Mouse (Mus musculus): ENCODE measurements around the gene Igf1r.

The Igf1r gene

GRCm38 (mm10) chr7:68020556-68020955, 67.9 kb downstream of the Igf1r start:
- ChIA-PET POLR2A (no interaction called here), CTCF (no interaction called here)

- CTCF ChIA-PET = no interaction called here
Observed at GRCm38 (mm10) chr7:68021741-68022140, 69.1 kb downstream of the Igf1r start.

GRCm38 (mm10) chr7:68022188-68022587, 69.6 kb downstream of the Igf1r start:
- ChIA-PET POLR2A (no interaction called here), CTCF (no interaction called here)

More at GRCm38 (mm10) chr7:68021741-68022140, 69.1 kb downstream of the Igf1r start:
- POLR2A ChIA-PET = no interaction called here

GRCm38 (mm10) chr7:68023882-68024281, 71.3 kb downstream of the Igf1r start:
- CTCF ChIA-PET = interaction anchor here in 1 of 4 experiments (0.6 kb wide), 1 partner anchor 302 kb away, joined by 6 read pairs; no protein-coding TSS in a partner anchor
- POLR2A ChIA-PET = interaction anchor here in 2 of 4 experiments (0.7 to 1.1 kb wide), 3 partner anchors 10 to 25 kb away, joined by 3 to 4 read pairs (median 4); no protein-coding TSS in a partner anchor

GRCm38 (mm10) chr7:68024625-68025024, 72.0 kb downstream of the Igf1r start:
- CTCF ChIA-PET = interaction anchor here in 1 of 4 experiments (0.6 kb wide), 1 partner anchor 303 kb away, joined by 6 read pairs; no protein-coding TSS in a partner anchor
- POLR2A ChIA-PET = interaction anchor here in 2 of 4 experiments (1.1 to 1.3 kb wide), 2 partner anchors 10 to 15 kb away, joined by 3 to 4 read pairs; no protein-coding TSS in a partner anchor

- ChIA-PET CTCF (no interaction called here), POLR2A (interaction anchor here in 1 of 4 experiments (1.3 kb wide), 1 partner anchor 16 kb away, joined by 3 read pairs; no protein-coding TSS in a partner anchor)
Observed at GRCm38 (mm10) chr7:68025396-68025795, 72.8 kb downstream of the Igf1r start.

DNA sequence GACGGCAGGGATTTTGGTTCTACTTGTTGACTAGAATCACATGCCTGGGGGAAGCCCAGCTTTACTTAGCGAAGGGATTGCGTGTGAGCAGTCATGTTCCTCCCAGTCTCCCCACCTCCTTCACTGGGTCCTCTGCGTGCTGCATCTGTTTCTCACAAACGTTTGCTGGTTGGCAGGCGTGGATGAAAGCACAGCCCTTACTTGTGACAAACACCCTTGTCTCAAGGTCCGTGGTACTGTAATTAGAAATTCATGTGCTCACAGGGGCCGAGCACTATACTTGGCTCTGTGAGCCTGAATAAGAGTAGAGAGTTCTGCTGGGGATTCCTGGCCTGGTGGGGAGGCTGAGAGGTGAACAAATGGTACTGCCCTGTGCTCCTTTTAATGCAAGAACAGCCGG, 73.4 kb downstream of the Igf1r start:
- ChIA-PET CTCF (no interaction called here), POLR2A (no interaction called here)

DNA sequence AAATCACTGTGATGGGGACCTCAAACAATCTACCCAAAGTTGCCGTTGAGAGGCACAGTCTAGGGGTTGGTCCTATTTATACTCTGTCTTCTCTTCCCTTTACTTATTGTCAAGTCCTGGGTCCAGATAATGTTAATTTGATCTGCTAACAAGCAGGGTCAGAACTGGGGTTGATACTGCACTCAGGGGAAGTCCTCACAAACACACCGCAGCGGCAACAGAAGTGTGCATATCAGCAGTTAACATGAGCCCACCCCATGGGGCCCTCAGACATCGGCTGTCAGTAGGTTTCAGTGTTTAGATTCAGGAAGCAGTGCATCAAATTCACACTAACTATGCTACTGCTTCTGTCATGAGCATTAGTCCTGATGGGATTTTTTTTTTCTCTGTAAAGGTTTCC, 75.5 kb downstream of the Igf1r start:
- CTCF ChIA-PET = no interaction called here
- POLR2A ChIA-PET = no interaction called here

GRCm38 (mm10) chr7:68030846-68031245, 78.2 kb downstream of the Igf1r start:
- POLR2A ChIA-PET = no interaction called here
- CTCF ChIA-PET = no interaction called here

- ChIA-PET CTCF (no interaction called here), POLR2A (no interaction called here)
Observed at GRCm38 (mm10) chr7:68036527-68036926, 83.9 kb downstream of the Igf1r start.

DNA sequence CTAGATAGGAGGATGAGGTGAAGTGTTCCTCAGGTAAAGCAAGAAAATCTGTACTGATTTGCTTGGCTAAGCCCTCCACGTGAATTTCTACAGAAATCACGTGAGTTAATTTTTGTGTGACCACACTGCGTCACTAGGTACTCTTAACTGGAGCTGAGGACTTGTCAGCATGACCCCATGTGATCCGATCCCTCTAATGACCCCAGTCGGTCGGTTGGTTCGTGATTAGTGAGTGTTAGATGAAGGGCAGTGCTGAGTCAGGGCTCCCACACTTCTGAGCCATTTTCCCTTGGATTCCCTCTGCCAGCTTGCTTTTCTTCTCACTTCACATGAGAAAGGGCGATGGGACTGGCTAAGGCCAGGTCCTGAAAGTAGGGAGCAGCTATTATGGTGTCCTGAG, 86.2 kb downstream of the Igf1r start:
- POLR2A ChIA-PET = interaction anchor here in 2 of 4 experiments (0.5 to 1.2 kb wide), 4 partner anchors 14 to 954 kb away, joined by 4 read pairs; no protein-coding TSS in a partner anchor

DNA sequence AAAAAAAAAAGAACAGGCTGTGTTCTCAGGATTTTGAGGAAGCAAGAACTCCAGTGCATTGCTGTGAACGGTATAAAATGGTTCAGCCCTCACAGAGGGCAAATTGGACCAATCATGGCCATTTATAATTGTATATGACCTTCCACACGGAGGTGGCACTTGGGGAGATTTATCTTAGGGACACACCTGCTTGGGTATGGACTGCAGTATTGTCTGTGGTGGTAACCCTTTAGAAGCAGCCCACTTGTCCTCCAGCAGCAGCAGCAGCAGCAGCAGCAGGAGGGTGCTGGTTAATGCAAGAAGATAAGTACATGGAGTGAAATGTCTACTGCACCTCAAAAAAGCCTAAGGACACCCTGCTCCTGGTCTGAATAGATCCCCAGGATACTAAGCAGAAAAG, 86.9 kb downstream of the Igf1r start:
- POLR2A ChIA-PET = interaction anchor here in 2 of 4 experiments (0.6 kb wide), 2 partner anchors 220 to 382 kb away, joined by 4 read pairs; no protein-coding TSS in a partner anchor
- CTCF ChIA-PET = no interaction called here

More for the DNA sequence above, 86.2 kb downstream of the Igf1r start:
- CTCF ChIA-PET = no interaction called here

- ChIA-PET CTCF (interaction anchor here in 1 of 4 experiments (0.6 kb wide), 1 partner anchor 164 kb away, joined by 3 read pairs; no protein-coding TSS in a partner anchor), POLR2A (interaction anchor here in 2 of 4 experiments (0.5 to 2.2 kb wide), 6 partner anchors 9 to 92 kb away, joined by 3 to 7 read pairs (median 4); partner anchors contain the start of gene Igf1r (in 1 of the 2))
Observed at GRCm38 (mm10) chr7:68044621-68045020, 92.0 kb downstream of the Igf1r start.

DNA sequence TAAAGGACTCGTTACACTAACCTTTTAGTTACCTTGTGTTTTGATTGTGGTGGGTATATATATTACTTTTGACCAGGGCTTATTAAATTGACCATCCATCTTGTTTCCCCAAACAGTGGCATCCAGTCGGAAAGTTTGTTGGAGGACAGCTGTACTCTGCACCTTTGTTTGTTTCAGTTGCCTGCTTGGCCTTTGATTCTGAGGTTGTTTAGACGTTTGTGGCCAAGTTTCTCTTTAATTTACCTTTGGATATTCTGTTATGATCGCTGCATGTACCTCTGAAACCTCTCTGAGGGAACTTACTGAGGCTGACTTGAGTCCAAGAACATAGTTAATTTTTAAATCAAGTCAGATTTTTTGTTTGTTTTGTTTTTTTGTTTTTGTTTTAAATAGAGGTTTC, 94.5 kb downstream of the Igf1r start:
- CTCF ChIA-PET = interaction anchor here in 1 of 4 experiments (1.1 kb wide), 1 partner anchor 37 kb away, joined by 3 read pairs; no protein-coding TSS in a partner anchor
- POLR2A ChIA-PET = no interaction called here

DNA sequence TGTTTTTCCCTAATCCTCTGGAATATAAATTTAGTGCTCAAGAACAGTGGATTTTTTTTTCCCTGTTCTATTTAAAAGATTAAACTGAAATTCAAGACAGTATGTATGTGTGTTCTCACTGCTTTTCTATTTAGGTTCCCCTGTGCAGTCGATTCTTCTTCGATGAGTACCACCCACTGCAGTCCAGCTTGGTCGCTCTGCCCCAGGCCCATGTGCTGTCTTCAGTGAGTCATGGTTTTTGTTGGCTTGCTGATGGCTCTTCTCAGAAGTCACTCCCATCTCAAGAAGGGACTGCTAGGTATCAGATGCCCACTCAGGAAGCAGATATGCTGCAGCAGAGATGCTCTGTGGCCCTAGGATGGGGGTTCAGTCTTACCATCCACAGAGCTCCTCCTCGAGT, 95.9 kb downstream of the Igf1r start:
- ChIA-PET POLR2A (no interaction called here), CTCF (no interaction called here)

- ChIA-PET POLR2A (no interaction called here), CTCF (no interaction called here)
Observed at GRCm38 (mm10) chr7:68049048-68049447, 96.4 kb downstream of the Igf1r start.

- CTCF ChIA-PET = interaction anchor here in 1 of 4 experiments (1.5 kb wide), 1 partner anchor 250 kb away, joined by 3 read pairs; no protein-coding TSS in a partner anchor
Observed at GRCm38 (mm10) chr7:68053002-68053624, 100.5 kb downstream of the Igf1r start.

DNA sequence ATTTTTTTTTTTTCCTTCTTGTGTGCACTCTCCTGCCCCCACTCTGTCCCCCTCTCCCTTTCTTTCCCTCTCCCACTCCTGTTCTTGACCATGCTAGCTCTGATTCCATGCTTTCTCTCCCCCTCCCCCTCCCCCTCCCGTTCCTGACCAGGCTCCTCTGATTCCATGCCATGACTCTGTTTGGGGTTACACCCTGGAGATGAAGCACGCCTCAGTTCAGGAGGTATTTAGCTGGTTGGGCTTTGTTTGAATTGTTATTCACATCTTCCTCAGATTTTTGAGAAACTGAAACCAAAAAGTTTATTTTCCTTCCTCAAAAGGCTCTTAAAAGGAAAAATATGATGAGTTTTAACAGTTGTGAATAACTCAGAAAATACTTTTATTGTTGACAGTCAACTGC, 101.9 kb downstream of the Igf1r start:
- CTCF ChIA-PET = interaction anchor here in 2 of 4 experiments (0.7 to 0.8 kb wide), 2 partner anchors 104 to 295 kb away, joined by 3 to 7 read pairs; no protein-coding TSS in a partner anchor
- POLR2A ChIA-PET = interaction anchor here in 2 of 4 experiments (1.0 to 1.4 kb wide), 5 partner anchors 9 to 113 kb away, joined by 3 to 5 read pairs (median 3); no protein-coding TSS in a partner anchor

More at GRCm38 (mm10) chr7:68053002-68053624, 100.5 kb downstream of the Igf1r start:
- POLR2A ChIA-PET = interaction anchor here in 3 of 4 experiments (0.6 to 2.0 kb wide), 10 partner anchors 9 to 634 kb away, joined by 3 to 7 read pairs (median 3); no protein-coding TSS in a partner anchor

- CTCF ChIA-PET = interaction anchor here in 1 of 4 experiments (0.6 to 1.2 kb wide), 3 partner anchors 9 to 105 kb away, joined by 3 to 7 read pairs (median 3); no protein-coding TSS in a partner anchor
- POLR2A ChIA-PET = interaction anchor here in 1 of 4 experiments (1.0 to 1.2 kb wide), 3 partner anchors 9 to 75 kb away, joined by 5 to 6 read pairs (median 5); no protein-coding TSS in a partner anchor
Observed at GRCm38 (mm10) chr7:68054956-68055355, 102.3 kb downstream of the Igf1r start.

DNA sequence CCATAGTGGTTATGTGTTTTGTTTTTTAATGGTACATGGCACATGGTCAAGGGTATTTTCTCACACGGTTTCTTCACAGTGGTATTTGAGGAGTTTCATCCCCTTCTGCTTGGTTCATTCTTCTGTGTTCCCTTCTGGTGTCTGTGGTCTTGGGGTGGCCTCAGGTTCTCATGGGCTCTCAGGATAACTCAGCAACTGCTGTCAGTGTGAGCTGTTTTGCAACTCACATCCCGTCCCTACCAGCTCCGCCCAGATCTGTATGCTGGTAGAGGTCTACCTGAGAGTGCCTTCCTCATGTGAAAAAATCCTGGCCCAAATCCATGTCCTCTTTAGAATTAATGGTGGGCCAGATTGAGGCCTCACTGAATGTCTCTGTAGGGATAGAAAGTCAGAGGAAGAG, 104.4 kb downstream of the Igf1r start:
- ChIA-PET CTCF (interaction anchor here in 1 of 4 experiments (1.0 kb wide), 1 partner anchor 268 kb away, joined by 3 read pairs; no protein-coding TSS in a partner anchor), POLR2A (no interaction called here)
